Mouse (Mus musculus) ovary, postnatal 36 days (tissue): Measurements from ENCODE around the gene Tacstd2.
"Not testable (repeated sequence)": the region's sequence is repeated elsewhere in the genome, so short reads cannot be mapped to it uniquely, and the experiment has no call there.

Source experiments
- DNase-seq: peaks from one replicate; pipeline ENCODE4 v3.0.0; 2022; ENCODE audit warnings: low spot score, mixed read lengths

Tacstd2 gene

DNA sequence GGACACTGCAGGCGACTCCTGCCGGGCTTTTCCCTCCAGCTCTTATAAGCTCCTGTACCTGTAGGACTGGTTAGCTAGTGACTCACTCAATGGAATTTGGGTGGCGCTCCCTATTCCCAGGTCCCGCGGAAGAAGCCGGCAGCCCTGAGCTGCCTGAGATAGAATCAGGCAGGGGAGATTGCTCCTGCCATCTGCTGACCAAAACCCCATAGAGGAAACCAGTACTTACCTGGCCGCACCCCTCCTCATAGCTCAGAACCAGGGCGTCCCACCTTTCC is at the start of gene Tacstd2:
Tacstd2 (minus strand) TSS at position 20 of the 278 bp plus-strand sequence.
- no peak for DNase-seq

DNA sequence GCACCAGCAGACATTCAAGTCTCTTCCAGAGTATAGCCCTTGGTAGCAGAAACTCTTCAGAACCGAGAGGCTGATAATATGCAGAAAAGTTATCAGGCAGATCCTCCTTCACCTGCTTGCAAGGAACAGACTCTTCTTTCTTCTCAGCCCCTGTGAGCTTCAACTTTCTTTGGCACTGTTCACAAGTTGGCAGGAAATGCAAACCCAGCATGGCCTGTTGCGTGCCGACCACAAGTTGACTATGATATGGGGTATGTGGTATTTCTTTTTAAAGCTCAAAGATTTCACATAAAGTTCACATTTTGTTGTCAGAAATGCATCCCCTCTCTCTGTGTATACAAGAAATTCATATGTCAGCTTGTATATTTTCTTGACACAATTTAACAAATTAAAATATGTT is 30.7 kb upstream of the Tacstd2 start:
- DNase-seq = no peak

DNA sequence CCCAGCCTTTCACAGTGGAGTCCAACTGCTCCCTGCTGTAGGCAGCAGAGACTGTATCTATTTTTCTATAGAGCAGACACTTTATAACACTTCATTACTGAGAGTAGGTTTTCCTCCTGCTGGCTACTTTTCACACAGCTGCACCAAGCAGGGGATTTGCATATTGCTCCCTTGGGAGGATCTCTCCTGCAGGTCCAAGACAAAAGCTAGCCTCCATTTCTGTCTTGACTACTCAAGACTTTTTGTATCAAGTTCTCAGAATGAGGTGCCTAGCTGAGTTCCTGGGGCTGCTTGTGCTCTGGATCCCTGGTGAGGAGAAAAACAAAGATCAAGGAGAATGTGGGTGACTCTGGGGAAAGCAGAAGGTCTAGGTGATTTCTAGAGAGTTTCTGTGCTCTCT is 19.8 kb upstream of the Tacstd2 start:
- no peak for DNase-seq

DNA sequence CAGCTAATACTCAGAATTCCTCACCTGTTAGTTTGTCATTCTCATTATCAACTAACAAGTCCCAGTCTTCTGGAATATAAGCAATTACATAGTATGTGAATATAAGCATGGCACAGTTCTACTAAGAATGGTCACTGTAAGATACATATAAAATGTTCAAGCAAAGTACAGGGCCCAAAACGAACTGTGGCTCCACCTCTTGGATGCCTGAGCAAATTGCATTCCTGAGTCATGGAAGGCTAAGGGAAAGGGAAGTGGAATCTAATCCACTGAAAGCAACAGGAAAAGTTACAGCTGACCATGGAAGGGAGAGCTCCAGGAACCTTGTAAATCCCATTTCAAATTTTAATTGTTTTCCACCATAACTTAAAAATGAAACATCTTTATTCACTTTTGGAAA is 14.0 kb upstream of the Tacstd2 start:
- DNase-seq = no peak

DNA sequence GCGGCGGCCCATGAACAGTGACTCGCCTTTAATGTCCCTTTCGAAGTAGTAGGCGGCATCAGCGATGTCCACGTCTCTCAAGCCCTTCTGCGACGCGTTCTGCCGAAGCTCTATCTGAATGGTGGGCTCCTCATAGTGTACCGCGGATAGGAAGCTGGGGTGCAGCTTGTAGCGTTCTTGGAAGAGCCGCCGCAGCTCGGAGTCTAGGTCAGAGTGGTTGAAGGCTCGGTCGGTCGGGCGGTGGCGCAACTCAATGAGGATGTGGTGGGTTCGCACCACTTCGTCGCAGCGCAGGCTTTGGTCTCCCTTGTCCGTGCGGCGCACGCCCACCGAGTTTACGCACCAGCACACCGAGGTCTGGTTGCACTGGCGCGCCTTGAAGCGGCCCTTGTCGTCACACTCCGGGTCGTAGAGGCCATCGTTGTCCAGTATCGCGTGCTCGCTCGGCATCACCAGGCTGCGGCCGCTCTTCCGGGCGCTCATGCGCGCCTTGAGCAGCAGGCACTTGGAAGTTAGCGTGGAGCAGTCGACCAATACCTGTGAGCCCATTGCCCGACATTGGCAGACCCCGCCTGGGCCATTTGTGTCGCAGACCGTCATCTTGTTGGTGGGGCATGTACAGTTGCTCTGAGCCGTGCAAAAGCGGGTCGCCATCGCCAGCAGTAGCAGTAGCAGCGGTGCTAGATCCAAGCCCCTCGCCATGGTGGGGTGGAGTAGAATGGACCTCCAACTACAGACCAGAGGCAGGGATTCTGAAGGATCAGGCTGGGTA is 405 bp downstream of the Tacstd2 start:
- no peak for DNase-seq

DNA sequence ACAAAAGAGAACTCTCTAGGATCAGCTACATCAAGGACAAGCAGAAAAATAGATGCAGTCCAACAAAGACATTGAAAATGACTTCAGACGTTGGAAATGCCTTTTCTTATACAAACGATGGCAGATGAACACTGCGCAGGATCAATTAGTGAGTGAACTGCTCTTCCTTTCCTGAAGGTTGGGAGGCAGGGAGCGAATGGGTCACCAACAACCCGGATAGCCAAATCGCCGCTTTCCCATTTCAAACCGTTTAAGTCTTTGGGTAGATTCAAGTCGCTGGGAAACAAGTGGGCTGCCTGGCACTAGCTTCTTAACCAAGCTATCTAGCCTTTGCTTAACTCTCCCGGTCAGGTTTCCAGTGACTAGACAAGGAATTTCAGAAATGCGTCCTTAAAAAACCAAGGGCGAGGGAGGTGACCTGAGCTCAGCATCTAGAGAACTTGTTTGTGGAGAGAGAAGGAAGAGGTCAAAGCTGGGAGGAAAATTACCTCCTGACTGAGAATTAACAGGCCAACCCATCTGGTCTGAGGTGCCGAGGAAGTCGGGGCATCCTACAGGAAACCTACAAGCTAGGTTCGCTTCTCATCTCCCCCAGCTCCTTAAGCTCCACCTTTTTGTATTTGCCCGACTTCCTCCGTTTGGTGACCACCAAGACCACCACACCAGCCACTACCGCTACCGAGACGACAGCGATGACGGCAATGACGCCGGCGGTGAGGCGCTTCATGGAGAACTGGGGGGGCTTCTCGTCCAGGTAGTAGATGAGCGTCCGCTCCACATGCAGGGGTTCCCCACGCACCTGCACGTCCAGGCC is 1.2 kb downstream of the Tacstd2 start:
- no peak for DNase-seq

DNA sequence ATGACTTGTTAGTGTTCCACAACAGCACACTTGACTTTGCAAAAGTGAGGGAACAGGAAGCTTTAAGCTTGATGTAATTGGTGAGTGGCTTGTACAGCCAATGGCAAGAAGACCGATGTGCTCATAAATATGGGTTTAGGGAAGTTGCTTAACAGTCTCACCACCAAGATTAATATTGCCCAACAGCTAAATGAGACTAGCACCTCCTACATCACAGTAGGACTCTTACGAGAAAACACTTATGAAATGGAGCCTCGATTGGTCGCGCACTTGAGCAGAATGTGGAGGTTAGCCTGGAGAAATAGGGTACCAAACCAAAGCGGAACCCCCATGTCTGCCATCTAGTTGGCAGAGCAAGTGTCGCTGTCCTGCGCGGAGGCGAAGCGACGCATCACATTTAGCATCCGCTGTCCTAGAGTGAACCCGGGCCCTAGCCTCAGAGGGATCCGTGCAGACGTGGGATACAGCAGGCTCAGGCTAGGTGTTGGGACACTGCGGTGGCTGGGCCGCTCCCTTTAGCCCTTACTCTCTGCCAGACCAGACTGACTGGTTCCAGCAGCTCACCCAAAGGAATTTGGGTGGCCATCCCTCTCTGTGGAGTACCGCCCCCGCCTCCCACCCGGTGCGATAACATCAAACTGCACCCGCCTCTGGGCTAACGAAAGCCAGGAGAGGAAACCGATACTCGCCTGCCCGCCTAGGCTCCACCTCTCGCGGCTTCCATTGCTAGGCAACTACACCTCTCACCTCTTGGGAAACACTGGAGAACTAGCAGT is 2.7 kb downstream of the Tacstd2 start:
- peak; percentile 13 for DNase-seq

DNA sequence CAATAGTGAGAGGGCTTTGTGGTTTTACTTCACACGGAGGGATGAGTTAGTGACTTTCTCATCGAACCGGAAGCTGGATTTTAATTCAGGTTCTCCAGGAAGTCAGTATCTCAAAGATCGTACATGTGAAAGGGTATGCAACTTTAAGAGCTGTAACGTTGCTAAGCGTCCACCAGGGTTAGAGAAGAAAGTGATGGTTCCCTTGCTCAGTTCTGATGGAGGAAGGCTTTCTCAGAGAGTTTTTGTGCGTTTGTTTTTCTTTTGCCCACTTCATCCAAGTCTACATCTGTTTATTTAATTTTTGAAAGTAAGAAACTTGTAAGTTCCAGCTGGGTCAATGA is 3.8 kb downstream of the Tacstd2 start:
- no peak for DNase-seq

DNA sequence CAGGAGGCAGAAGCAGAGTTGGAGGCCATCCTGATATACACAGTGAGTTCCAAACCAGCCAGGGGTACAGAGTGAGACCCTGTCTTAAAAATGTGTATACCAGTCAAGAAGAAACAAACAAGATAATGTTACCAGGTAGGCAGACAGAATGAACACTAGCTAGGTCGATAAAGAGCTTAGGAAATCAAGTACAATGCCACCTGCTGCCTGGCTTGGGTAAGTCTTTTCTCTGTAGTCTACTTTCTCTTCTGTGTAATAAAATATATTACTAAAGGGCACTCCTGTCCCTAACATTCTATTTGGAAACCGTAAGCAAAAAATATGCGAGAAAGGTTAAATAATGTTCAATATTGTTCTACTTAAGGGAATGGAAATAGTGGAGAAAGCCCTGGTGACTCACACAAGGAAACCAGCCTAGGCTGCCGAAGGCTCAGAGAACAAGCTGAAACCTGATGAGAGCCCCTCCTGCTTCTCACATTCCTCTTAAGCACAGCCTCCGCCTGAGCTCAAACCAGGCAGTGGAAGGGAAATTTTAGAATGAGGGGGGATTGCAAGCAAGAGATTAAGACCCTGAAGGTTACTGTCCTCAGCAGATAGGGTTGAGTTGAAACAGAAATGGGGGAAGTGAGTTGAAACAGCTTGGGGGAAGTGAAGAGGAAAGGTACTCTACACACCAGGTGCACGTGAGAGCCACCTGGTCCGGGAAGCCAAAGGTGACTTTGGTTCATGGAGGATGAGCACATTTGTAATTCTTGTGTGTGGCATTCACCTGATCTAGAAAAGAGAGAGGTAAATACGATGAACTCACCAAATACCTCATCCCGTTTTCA is 4.4 kb downstream of the Tacstd2 start:
- DNase-seq = no peak

DNA sequence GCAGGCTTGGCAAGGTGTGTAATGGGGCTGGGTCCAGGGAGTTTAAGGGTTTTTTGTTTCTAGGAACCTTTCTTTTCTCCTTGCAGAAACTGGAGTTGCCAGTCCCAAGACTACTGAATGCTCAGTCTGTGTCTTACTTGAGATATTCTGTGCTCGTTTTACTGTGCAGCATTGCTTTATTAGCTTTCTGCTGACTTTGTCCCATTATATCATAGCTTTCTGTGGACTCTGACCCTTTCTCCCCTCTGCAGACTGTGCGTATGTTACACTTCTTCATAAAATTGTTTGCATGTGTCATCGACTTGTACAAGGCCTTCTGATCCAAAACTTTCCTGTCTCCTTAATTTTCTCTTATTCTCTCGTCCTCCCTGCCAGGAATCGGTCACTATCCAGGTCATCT is 9.2 kb downstream of the Tacstd2 start:
- no peak for DNase-seq

DNA sequence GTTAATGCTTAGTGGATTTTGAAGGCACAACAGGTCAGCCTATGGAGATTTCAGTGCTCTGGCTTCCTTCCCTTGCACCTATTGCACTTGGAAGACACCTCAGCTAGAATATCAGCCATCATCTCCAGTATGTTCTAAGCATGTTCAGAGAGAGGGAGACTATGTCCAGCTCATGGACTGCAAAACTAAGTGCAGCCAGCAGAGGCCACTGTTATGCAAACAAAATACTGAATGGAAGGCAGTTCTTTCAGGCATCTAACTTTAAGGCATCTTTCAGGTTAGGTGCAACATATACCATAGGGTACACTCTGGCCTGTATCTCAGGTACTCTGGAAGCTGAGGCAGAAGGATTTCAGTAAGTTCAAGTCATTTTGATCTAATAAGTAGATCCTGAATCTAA is 24.8 kb downstream of the Tacstd2 start:
- DNase-seq = no peak

DNA sequence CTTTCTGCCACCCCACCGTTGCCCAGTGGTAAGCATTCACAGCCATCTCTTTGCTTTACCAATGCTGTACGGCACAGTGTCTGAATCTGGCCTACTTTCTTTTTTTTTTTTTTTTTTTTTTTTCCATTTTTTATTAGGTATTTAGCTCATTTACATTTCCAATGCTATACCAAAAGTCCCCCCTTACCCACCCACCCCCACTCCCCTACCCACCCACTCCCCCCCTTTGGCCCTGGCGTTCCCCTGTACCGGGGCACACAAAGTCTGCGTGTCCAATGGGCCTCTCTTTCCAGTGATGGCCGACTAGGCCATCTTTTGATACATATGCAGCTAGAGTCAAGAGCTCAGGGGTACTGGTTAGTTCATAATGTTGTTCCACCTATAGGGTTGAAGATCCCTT is 33.7 kb downstream of the Tacstd2 start:
- DNase-seq = not testable (repeated sequence)

DNA sequence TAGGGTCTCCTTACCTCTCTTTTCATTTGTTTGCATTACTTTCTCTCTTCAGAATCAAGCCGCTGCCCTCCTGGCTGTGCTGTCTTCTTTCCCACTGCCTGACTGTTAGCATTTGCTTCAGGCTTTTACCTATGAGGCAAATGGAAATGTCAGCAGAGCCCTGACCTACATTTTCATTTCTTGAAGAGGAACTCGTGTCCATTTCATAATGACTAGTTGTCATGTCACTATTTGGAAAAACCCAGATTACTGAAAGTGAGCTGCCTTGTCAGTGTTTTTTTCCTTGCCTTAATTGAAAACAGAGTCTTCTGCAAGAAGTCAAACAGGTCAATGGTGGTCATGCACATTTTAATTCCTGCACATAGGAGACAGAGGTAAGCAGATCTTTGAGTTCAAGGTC is 43.8 kb downstream of the Tacstd2 start, which contains the start of gene Il23r:
Il23r (minus strand) TSS at position 101 of the 400 bp plus-strand sequence.
- no peak for DNase-seq
